Mouse (Mus musculus) adrenal gland, postnatal 14 days (tissue): ENCODE results near the gene Olfr686. TPM values are rescaled to one million over a fixed set of nuclear protein-coding genes. Genes with fewer than 3 reads are reported as not detected.

Experiments used
- DNase-seq: peaks from one replicate; pipeline ENCODE4 v3.0.0; 2021; ENCODE audit warnings: mixed read lengths
- long read RNA-seq, 2 experiments: library from polyadenylated mRNA; stranded (forward); transcript quantifications; one replicate each; pipeline ENCODE4 v2.0.0; 2021
- total RNA-seq: library from RNA; stranded (reverse); gene quantifications from 2 replicates; pipeline ENCODE4 v1.2.3, GENCODE M21; 2021

Olfr686 gene
- total RNA-seq = not detected in 2 replicates
- long read RNA-seq, experiment 1 = 0 reads
- long read RNA-seq, experiment 2 = 0 reads

DNA sequence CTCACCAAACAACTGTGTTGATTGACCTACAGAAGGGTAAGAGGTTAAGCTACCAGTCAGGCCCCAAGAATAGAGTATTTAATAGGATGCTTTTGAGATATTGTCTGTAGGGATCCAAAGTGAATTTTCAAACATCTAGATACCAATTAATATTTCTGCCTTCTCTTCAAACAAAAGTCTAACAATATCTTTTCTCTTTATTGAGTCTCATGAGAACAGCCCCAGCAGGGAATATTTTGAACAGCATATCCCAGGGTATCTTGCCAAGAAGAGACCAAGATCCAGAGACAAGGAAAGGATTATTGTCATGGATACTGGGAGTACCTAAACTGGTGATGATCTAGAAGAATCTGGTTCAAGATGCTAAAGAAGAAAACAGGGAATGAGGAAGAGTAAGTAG lies at the start of gene Olfr686:
Gene Olfr686, minus strand, starts transcription at position 101 of the 400 bp plus-strand sequence.
- DNase-seq = no peak

DNA sequence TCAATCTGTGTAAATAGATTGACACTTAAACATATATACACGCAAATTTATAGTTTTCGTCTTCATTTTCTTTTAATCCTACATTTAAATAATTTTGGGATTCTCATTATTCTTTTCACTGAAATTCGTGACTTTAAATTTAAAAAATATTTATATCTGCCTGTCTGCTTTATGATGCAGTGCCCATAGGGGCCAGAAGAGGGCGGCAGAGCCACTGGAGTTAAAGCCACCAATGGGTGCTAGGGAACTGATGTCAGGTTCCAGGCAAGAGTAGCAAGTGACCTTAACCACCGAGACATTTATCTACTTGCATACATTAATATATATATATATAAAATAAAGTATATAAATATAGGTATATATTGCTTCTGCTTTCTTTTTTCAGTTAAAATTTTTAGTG lies 49.4 kb upstream of the Olfr686 start:
- DNase-seq = peak; percentile 48

DNA sequence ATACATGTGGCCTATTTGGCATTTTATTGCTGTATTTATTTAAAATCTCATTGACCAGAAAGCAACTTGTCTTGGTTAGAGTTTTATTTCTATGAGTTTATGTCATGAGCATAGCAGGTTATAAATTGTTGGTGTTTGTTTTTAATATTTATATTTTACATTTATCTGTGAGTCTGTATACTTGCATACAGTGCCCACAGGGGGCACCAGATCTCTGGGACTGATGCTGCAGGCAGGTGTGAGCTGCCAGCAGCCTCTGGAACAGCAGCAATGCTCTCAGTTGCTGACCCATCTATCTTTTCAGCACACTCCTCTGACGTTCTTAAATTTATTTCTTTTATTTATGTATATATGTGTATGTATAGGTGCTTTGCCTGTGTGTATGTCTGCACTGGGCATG lies 40.9 kb upstream of the Olfr686 start:
- DNase-seq = peak; percentile 6

DNA sequence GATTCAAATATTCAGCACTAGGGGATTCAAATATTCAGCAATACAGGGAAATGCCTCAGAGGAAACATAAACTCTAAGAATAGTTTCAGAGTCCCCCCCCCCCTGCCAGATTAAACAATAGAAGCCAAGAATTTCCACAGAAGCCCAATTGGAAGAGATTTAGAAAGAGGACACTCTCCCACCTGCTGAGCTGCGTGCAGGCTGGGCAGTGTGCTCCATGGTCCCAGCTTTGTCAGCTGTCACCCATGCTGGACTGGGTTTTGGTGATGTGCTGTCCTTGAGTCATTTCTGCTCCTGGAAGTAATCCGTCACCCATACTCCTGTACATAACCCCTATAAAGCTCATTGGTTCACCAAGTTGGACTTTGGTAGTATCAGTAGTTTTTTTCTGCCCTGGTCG lies 40.4 kb upstream of the Olfr686 start:
- no peak for DNase-seq

DNA sequence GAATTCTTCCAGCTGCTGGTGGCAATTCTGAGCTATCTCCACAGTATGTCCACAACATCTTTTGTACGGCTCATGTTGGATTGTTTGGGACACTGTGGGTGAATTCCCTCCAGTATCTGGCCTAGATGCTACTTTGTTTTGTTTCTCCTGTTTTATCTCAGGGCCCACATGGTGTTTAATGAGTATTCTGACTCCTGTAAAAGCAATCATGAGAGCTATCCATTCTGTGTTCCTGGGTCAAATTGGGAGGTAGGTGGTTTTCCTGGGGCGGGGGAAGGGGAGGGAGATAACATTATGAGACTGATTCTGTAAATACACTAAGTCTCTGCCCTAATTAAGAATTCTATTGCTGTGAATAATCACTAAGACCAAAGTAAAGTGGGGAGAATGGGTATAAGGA lies 22.1 kb upstream of the Olfr686 start:
- no peak for DNase-seq

DNA sequence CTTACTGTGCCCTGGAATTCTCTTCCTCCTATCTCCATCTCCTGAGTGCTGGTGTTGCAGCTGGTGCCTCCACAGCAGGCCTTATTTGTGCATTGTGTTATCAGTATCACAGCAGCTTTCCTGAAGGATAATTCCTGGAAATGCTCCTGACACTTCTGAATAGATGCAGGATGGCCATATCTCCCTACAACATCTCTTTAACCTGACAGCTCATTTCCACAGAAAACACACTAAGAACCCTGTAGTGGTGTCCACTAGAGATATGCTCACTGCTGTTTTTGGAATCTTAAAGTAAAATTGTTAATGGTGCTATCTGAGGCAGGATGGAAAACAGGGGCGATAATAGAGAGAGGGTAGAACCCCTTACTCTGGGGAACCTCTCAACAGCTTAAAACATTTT lies 20.9 kb upstream of the Olfr686 start:
- DNase-seq = no peak

DNA sequence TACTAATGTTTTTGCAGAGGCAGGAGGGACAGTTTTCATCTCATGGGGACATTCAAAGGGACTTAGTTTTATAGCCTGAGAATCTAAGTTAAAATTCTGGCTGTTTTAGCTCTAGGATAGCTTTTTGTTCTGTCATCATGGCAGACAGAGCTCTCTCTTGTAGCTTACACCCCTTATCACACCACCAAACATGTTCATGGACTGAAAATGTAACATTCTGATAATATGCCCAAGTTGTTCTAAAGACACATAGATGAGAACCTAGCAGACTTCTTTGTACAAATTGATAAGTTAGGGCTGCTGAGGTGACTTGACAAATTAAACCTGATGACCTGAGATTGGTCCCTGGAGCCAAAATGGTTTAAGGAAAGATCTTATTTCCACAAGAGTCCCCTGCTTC lies 19.4 kb upstream of the Olfr686 start:
- no peak for DNase-seq

DNA sequence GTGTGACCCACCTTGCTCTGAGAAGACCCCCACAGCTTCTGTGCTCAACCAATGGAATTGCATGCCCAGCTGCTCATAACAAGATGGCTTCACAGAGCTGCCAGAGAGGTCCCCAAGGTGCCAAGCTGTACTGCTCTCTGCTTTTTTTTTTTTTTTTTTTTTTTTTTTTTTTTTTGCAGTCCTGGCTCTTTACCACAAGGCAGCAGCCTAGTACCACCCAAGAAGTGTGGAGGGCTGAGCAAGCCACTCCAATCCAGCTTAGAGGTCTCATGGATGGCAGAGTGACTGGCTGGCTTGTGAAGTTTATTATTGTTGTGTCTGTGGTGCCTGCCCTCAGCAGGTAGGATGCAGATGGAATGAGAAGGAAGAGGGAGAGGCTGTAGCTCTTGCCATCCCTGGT lies 18.8 kb upstream of the Olfr686 start:
- no peak for DNase-seq

DNA sequence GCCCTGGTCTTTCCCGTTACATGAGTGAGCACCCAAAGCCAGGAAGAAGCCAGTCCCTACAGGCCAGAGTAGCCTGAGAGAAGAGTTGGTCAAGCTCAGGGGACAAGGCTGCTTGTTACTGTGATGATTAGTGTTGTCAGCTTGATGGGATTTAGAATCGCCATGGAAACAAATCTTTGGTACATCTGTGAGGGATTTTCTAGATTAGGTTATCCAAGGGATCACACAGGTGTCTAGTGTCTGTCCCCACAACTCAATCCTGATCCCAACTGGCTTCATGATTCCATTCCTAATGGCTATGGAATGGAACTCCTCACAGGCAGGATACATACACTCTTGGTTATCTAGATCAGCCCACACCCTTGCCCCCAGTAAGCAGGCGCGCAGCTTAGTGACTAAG lies 11.0 kb upstream of the Olfr686 start:
- no peak for DNase-seq

DNA sequence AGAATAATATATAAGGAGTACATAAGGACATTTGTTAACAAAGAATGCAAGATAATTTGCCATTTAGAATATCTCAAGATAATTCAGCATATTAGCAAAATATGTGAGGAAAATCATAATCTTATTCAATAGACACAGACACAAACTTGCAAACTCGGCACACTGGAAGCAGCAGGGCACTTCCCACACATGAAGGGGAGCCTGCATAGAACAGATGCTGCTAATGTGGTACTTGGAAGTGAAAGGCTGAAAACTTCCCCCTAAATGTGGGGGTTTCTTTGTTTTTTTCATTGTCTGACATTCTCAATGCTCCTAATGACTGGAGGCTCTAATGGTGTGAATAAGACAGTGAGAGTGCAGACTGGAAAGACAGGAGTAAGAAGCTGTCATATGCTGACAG lies 7.5 kb upstream of the Olfr686 start:
- no peak for DNase-seq

DNA sequence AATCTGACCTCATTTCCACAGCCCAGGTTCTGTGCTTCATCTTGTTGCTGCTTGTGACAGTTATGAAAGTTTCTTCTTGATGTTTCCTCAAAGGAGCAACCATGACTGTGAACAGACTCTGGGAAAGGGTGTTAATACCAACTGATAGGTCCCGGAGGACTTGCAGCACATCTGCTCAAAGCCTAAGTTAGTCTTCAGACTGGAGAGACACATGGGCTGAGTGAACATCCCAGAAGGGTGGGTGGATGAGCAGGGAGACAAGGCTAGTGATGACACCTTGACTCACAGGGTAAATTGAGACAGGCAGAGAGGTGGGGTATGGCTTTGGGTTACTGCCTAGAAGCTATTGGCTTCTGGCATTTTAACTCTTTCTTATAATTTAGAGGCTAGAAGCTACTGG lies 21.4 kb downstream of the Olfr686 start, which contains the start of gene Olfr685:
Gene Olfr685, minus strand, starts transcription at position 101 of the 400 bp plus-strand sequence.
- no peak for DNase-seq

DNA sequence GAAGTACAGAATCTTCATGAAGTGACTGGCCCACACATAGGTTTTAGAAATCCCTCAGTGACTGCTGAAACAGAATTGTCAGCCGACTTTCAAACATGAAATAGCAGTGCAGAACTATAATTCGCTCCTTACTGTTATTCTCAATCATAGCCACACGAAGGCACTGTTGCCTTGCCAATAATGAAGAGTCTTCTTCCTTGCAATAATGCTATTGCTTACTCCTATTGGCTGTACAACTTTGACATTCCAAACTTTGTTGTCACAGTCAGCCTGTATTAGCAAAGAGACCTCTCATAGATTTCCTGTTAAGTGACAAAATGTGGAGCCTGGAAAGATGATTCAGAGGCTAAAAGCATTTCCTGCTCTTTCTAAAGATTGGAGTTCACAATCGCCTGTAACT lies 36.5 kb downstream of the Olfr686 start:
- peak; percentile 4 for DNase-seq

DNA sequence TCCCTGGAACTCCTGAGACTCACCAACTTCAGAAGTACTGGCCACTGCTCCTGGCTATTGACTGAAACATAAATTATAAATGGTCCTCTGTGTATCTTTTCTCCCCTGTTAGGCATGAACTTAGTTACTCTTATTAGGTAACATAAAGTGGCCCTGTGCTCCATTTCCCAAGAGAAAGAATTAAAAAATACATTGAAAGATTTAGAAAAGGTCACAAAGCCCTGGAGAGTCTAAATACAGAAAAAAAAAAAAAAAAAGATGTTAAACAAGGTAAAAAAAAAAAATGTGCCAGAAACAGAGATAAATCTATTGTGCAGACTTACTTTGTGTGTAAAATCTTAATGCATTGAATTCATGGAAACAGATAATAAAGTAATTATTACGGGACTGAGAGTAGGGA lies 43.7 kb downstream of the Olfr686 start, which contains the start of gene Olfr684:
Gene Olfr684, minus strand, starts transcription at position 101 of the 400 bp plus-strand sequence.
- DNase-seq = no peak

Other genes with a start within 250 kb of the Olfr686 start
- not detected in 2 replicates for gene Olfr670, start 244.9 kb downstream of the Olfr686 start, total RNA-seq
- gene Olfr671, start 228.4 kb downstream of the Olfr686 start, total RNA-seq = not detected in 2 replicates
- gene Olfr672, start 205.5 kb downstream of the Olfr686 start, total RNA-seq = not detected in 2 replicates
- not detected in 2 replicates for gene Olfr675, start 179.0 kb downstream of the Olfr686 start, total RNA-seq
- gene Olfr676, start 174.8 kb downstream of the Olfr686 start, total RNA-seq = not detected in 2 replicates
- gene Olfr677, start 156.1 kb downstream of the Olfr686 start, total RNA-seq = not detected in 2 replicates
- not detected in 2 replicates for gene Olfr678, start 143.0 kb downstream of the Olfr686 start, total RNA-seq
- gene Olfr679, start 126.3 kb downstream of the Olfr686 start, total RNA-seq = not detected in 2 replicates
- gene Olfr680-ps1, start 114.7 kb downstream of the Olfr686 start, total RNA-seq = not detected in 2 replicates
- gene Olfr681, start 90.6 kb downstream of the Olfr686 start, total RNA-seq = not detected in 2 replicates
- not detected in 2 replicates for gene Olfr683, start 60.5 kb downstream of the Olfr686 start, total RNA-seq
- gene Olfr684, start 43.8 kb downstream of the Olfr686 start, total RNA-seq = not detected in 2 replicates
- not detected in 2 replicates for gene Olfr685, start 21.5 kb downstream of the Olfr686 start, total RNA-seq
- not detected in 2 replicates for gene Olfr688, start 80.6 kb upstream of the Olfr686 start, total RNA-seq
- not detected in 2 replicates for gene Olfr689, start 103.7 kb upstream of the Olfr686 start, total RNA-seq
- gene Olfr690, start 126.6 kb upstream of the Olfr686 start, total RNA-seq = not detected in 2 replicates
- not detected in 2 replicates for gene Olfr691, start 134.8 kb upstream of the Olfr686 start, total RNA-seq
- not detected in 2 replicates for gene Olfr692, start 160.7 kb upstream of the Olfr686 start, total RNA-seq
- gene Gm5901, start 167.6 kb upstream of the Olfr686 start, total RNA-seq = not detected in 2 replicates
- 23.5 and 26.0 TPM in 2 replicates for gene Fam160a2, start 192.6 kb upstream of the Olfr686 start, total RNA-seq
- gene Cnga4, start 197.1 kb upstream of the Olfr686 start, total RNA-seq = not detected in 2 replicates
- not detected in 2 replicates for gene Cckbr, start 218.2 kb upstream of the Olfr686 start, total RNA-seq